Mouse (Mus musculus): Measurements from ENCODE around the gene Phactr1. TPM values are rescaled to one million over a fixed set of nuclear protein-coding genes. Genes with fewer than 3 reads are reported as not detected.
A peak's percentile ranks its signal among the peaks of the same experiment; 100 is the strongest.

Gene Phactr1
- polyA plus RNA-seq, 1 experiment from 2014 or later = 7.5 TPM

- no peak overlapping the region for H3K27ac ChIP-seq
- H3K4me2 ChIP-seq (replicated peaks) = no peak overlapping the region
- no peaks in the 10 kb centered on the region for H3K4me1 ChIP-seq (replicated peaks)
- no peak overlapping the region for H3K4me3 ChIP-seq (replicated peaks)
- WGBS = 56% methylated on average over 2 of the region's 2 CpGs
- H3K27me3 ChIP-seq (replicated peaks) = no peaks in the 10 kb centered on the region
- no peaks in the 10 kb centered on the region for H3K36me3 ChIP-seq
- H3K9me3 ChIP-seq = no peaks in the 10 kb centered on the region
- ATAC-seq = no peak
- no peak overlapping the region for H3K9ac ChIP-seq
Measured at GRCm38 (mm10) chr13:42973961-42974360, 293.5 kb downstream of the Phactr1 start.

- Histone ChIP-seq H3K4me1 (replicated peaks) (no peaks in the 10 kb centered on the region), H3K36me3 (no peaks in the 10 kb centered on the region), H3K4me3 (replicated peaks) (no peak overlapping the region), H3K27ac (no peak overlapping the region), H3K9me3 (no peaks in the 10 kb centered on the region), H3K27me3 (replicated peaks) (no peaks in the 10 kb centered on the region), H3K4me2 (replicated peaks) (no peak overlapping the region), H3K9ac (no peak overlapping the region)
- WGBS = 92% methylated on average over 2 of the region's 2 CpGs
- ATAC-seq = no peak
Measured at GRCm38 (mm10) chr13:42974506-42974905, 294.1 kb downstream of the Phactr1 start.

- H3K4me2 ChIP-seq (replicated peaks) = no peak overlapping the region
- H3K27ac ChIP-seq = no peak overlapping the region
- no peak overlapping the region for H3K9ac ChIP-seq
- no peak overlapping the region for H3K4me3 ChIP-seq (replicated peaks)
- no peaks in the 10 kb centered on the region for H3K36me3 ChIP-seq
- no peaks in the 10 kb centered on the region for H3K4me1 ChIP-seq (replicated peaks)
- H3K27me3 ChIP-seq (replicated peaks) = no peaks in the 10 kb centered on the region
- H3K9me3 ChIP-seq = no peaks in the 10 kb centered on the region
- no peak for ATAC-seq
- WGBS = 89% methylated on average over 3 of the region's 3 CpGs
Measured at GRCm38 (mm10) chr13:42976144-42976543, 295.7 kb downstream of the Phactr1 start.

GRCm38 (mm10) chr13:42976967-42977366, 296.5 kb downstream of the Phactr1 start:
- Histone ChIP-seq H3K27ac (no peak overlapping the region), H3K4me1 (replicated peaks) (no peaks in the 10 kb centered on the region), H3K9ac (no peak overlapping the region), H3K27me3 (replicated peaks) (no peaks in the 10 kb centered on the region), H3K4me2 (replicated peaks) (no peak overlapping the region), H3K4me3 (replicated peaks) (no peak overlapping the region), H3K9me3 (no peaks in the 10 kb centered on the region), H3K36me3 (no peaks in the 10 kb centered on the region)
- ATAC-seq = no peak
- 72% methylated on average over 5 of the region's 5 CpGs for WGBS

- no peak overlapping the region for H3K4me2 ChIP-seq (replicated peaks)
- H3K27me3 ChIP-seq (replicated peaks) = no peaks in the 10 kb centered on the region
- H3K36me3 ChIP-seq = no peaks in the 10 kb centered on the region
- ATAC-seq = no peak
- no peaks in the 10 kb centered on the region for H3K9me3 ChIP-seq
- no peak overlapping the region for H3K4me3 ChIP-seq (replicated peaks)
- WGBS = 69% methylated on average over 4 of the region's 4 CpGs
- no peaks in the 10 kb centered on the region for H3K4me1 ChIP-seq (replicated peaks)
- H3K27ac ChIP-seq = no peak overlapping the region
- H3K9ac ChIP-seq = no peak overlapping the region
Measured at GRCm38 (mm10) chr13:42980581-42980980, 300.2 kb downstream of the Phactr1 start.

- H3K4me2 ChIP-seq (replicated peaks) = no peak overlapping the region
- no peak overlapping the region for H3K27ac ChIP-seq
- 90% methylated on average over 9 of the region's 9 CpGs for WGBS
- H3K4me3 ChIP-seq (replicated peaks) = no peak overlapping the region
- no peaks in the 10 kb centered on the region for H3K27me3 ChIP-seq (replicated peaks)
- no peak for ATAC-seq
- H3K36me3 ChIP-seq = no peaks in the 10 kb centered on the region
- H3K9ac ChIP-seq = no peak overlapping the region
- H3K9me3 ChIP-seq = no peaks in the 10 kb centered on the region
- no peaks in the 10 kb centered on the region for H3K4me1 ChIP-seq (replicated peaks)
Measured at GRCm38 (mm10) chr13:42982646-42983045, 302.2 kb downstream of the Phactr1 start.

- Histone ChIP-seq H3K36me3 (no peaks in the 10 kb centered on the region), H3K9me3 (no peaks in the 10 kb centered on the region), H3K9ac (no peak overlapping the region), H3K27ac (no peak overlapping the region), H3K27me3 (replicated peaks) (no peaks in the 10 kb centered on the region), H3K4me1 (replicated peaks) (no peaks in the 10 kb centered on the region), H3K4me3 (replicated peaks) (no peak overlapping the region), H3K4me2 (replicated peaks) (no peak overlapping the region)
- 79% methylated on average over 7 of the region's 7 CpGs for WGBS
- no peak for ATAC-seq
Measured at GRCm38 (mm10) chr13:42985806-42986205, 305.4 kb downstream of the Phactr1 start.

- Histone ChIP-seq H3K4me3 (replicated peaks) (no peak overlapping the region), H3K9ac (no peak overlapping the region), H3K4me1 (replicated peaks) (0 out of 2 replicates have a peak, but pooled peaks cover 2% of the 10 kb centered on the region), H3K27me3 (replicated peaks) (no peaks in the 10 kb centered on the region), H3K4me2 (replicated peaks) (no peak overlapping the region), H3K27ac (no peak overlapping the region), H3K36me3 (no peaks in the 10 kb centered on the region), H3K9me3 (no peaks in the 10 kb centered on the region)
- 62% methylated on average over 5 of the region's 5 CpGs for WGBS
- no peak for ATAC-seq
Measured at GRCm38 (mm10) chr13:42987931-42988579, 307.6 kb downstream of the Phactr1 start.

- Histone ChIP-seq H3K27ac (no peak overlapping the region), H3K36me3 (no peaks in the 10 kb centered on the region), H3K27me3 (replicated peaks) (no peaks in the 10 kb centered on the region), H3K4me3 (replicated peaks) (no peak overlapping the region), H3K9me3 (no peaks in the 10 kb centered on the region), H3K4me1 (replicated peaks) (0 out of 2 replicates have a peak, but pooled peaks cover 2% of the 10 kb centered on the region), H3K9ac (no peak overlapping the region), H3K4me2 (replicated peaks) (no peak overlapping the region)
- no peak for ATAC-seq
- WGBS = 91% methylated on average over 5 of the region's 5 CpGs
Measured at GRCm38 (mm10) chr13:42989481-42989880, 309.1 kb downstream of the Phactr1 start.

- Histone ChIP-seq H3K27ac (no peak overlapping the region), H3K4me1 (replicated peaks) (0 out of 2 replicates have a peak, but pooled peaks cover 2% of the 10 kb centered on the region), H3K9me3 (no peaks in the 10 kb centered on the region), H3K36me3 (no peaks in the 10 kb centered on the region), H3K4me2 (replicated peaks) (no peak overlapping the region), H3K4me3 (replicated peaks) (no peak overlapping the region), H3K9ac (no peak overlapping the region), H3K27me3 (replicated peaks) (no peaks in the 10 kb centered on the region)
- ATAC-seq = peak; percentile 60
- WGBS = 79% methylated on average over 3 of the region's 3 CpGs
Measured at GRCm38 (mm10) chr13:42990051-42990450, 309.6 kb downstream of the Phactr1 start.

GRCm38 (mm10) chr13:42990493-42991111, 310.2 kb downstream of the Phactr1 start:
- Histone ChIP-seq H3K4me3 (replicated peaks) (no peak overlapping the region), H3K4me2 (replicated peaks) (no peak overlapping the region), H3K27ac (no peak overlapping the region), H3K27me3 (replicated peaks) (no peaks in the 10 kb centered on the region), H3K9me3 (no peaks in the 10 kb centered on the region), H3K36me3 (no peaks in the 10 kb centered on the region), H3K9ac (no peak overlapping the region), H3K4me1 (replicated peaks) (0 out of 2 replicates have a peak, but pooled peaks cover 2% of the 10 kb centered on the region)
- peak; percentile 78 for ATAC-seq
- 51% methylated on average over 2 of the region's 2 CpGs for WGBS

- no peak overlapping the region for H3K4me2 ChIP-seq (replicated peaks)
- no peak overlapping the region for H3K9ac ChIP-seq
- no peak overlapping the region for H3K4me3 ChIP-seq (replicated peaks)
- no peaks in the 10 kb centered on the region for H3K36me3 ChIP-seq
- 0 out of 2 replicates have a peak, but pooled peaks cover 2% of the 10 kb centered on the region for H3K4me1 ChIP-seq (replicated peaks)
- H3K27ac ChIP-seq = no peak overlapping the region
- H3K27me3 ChIP-seq (replicated peaks) = no peaks in the 10 kb centered on the region
- WGBS = 84% methylated on average over 3 of the region's 3 CpGs
- H3K9me3 ChIP-seq = no peaks in the 10 kb centered on the region
- no peak for ATAC-seq
Measured at GRCm38 (mm10) chr13:42991164-42991563, 310.7 kb downstream of the Phactr1 start.

GRCm38 (mm10) chr13:42992306-42992705, 311.9 kb downstream of the Phactr1 start:
- WGBS = 81% methylated on average over 4 of the region's 4 CpGs
- no peaks in the 10 kb centered on the region for H3K9me3 ChIP-seq
- H3K4me2 ChIP-seq (replicated peaks) = no peak overlapping the region
- H3K4me1 ChIP-seq (replicated peaks) = 0 out of 2 replicates have a peak, but pooled peaks cover 2% of the 10 kb centered on the region
- no peaks in the 10 kb centered on the region for H3K27me3 ChIP-seq (replicated peaks)
- ATAC-seq = no peak
- H3K9ac ChIP-seq = no peak overlapping the region
- H3K4me3 ChIP-seq (replicated peaks) = no peak overlapping the region
- H3K36me3 ChIP-seq = no peaks in the 10 kb centered on the region
- no peak overlapping the region for H3K27ac ChIP-seq

All from intestine, embryonic 15.5 days (tissue).